Mouse (Mus musculus): ENCODE measurements around the gene Lrrc41. TPM values are rescaled to one million over a fixed set of nuclear protein-coding genes. Genes with fewer than 3 reads are reported as not detected.

Gene Lrrc41
- total and polyA plus RNA-seq, 3 experiments: 44.9 to 109 (median 55.8) TPM

GRCm38 (mm10) chr4:116140801-116141574 is 65.9 kb downstream of the Lrrc41 start:
- no peak overlapping the region for H3K4me3 ChIP-seq (ENCODE audit: low read depth, low read length)
- H3K36me3 ChIP-seq (replicated peaks): peaks cover 29% of the 10 kb centered on the region
- peaks cover 27% of the 10 kb centered on the region for H3K4me1 ChIP-seq (ENCODE audit: insufficient read depth, low read depth, low read length)
- TF ChIP-seq GATA1 (IDR thresholded peaks at IDR 0.05; ENCODE audit: borderline replicate concordance, low read length) (no peak), TAL1 (conservative IDR thresholded peaks at IDR 0.05; ENCODE audit: low read depth, low read length) (no peak), POLR2AphosphoS5 (IDR thresholded peaks at IDR 0.05; ENCODE audit: insufficient replicate concordance, low read depth, low read length) (no peak), CTCF (IDR thresholded peaks at IDR 0.05; ENCODE audit: low read depth, low read length) (no peak), GATA2 (IDR thresholded peaks at IDR 0.05; ENCODE audit: borderline replicate concordance, low read depth, low read length) (no peak)
- peaks cover 39% of the 10 kb centered on the region for H3K27me3 ChIP-seq (ENCODE audit: insufficient read depth, low read length)
- H3K9me3 ChIP-seq (replicated peaks): no peaks in the 10 kb centered on the region
- ATAC-seq (ENCODE audit: extremely low read depth, insufficient number of reproducible peaks, low FRiP score, poor library complexity, severe bottlenecking) (no peak), DNase-seq (ENCODE audit: low spot score) (no peak)

GRCm38 (mm10) chr4:116141736-116142135 is 66.7 kb downstream of the Lrrc41 start:
- H3K36me3 ChIP-seq (replicated peaks): peaks cover 21% of the 10 kb centered on the region
- no peak overlapping the region for H3K4me3 ChIP-seq (ENCODE audit: low read depth, low read length)
- H3K4me1 ChIP-seq (ENCODE audit: insufficient read depth, low read depth, low read length): peaks cover 26% of the 10 kb centered on the region
- no peaks in the 10 kb centered on the region for H3K9me3 ChIP-seq (replicated peaks)
- peaks cover 39% of the 10 kb centered on the region for H3K27me3 ChIP-seq (ENCODE audit: insufficient read depth, low read length)
- no peak for ATAC-seq (ENCODE audit: extremely low read depth, insufficient number of reproducible peaks, low FRiP score, poor library complexity, severe bottlenecking)
- no peak for DNase-seq (ENCODE audit: low spot score)
- TF ChIP-seq CTCF (IDR thresholded peaks at IDR 0.05; ENCODE audit: low read depth, low read length): no peak

GRCm38 (mm10) chr4:116142269-116142668 is 67.2 kb downstream of the Lrrc41 start:
- DNase-seq (ENCODE audit: low spot score) (no peak), ATAC-seq (ENCODE audit: extremely low read depth, insufficient number of reproducible peaks, low FRiP score, poor library complexity, severe bottlenecking) (no peak)
- H3K4me3 ChIP-seq (ENCODE audit: low read depth, low read length): no peak overlapping the region
- peaks cover 17% of the 10 kb centered on the region for H3K36me3 ChIP-seq (replicated peaks)
- peaks cover 3% of the 10 kb centered on the region for H3K9me3 ChIP-seq (replicated peaks)
- peaks cover 24% of the 10 kb centered on the region for H3K4me1 ChIP-seq (ENCODE audit: insufficient read depth, low read depth, low read length)
- peaks cover 39% of the 10 kb centered on the region for H3K27me3 ChIP-seq (ENCODE audit: insufficient read depth, low read length)
- TF ChIP-seq POLR2AphosphoS5 (IDR thresholded peaks at IDR 0.05; ENCODE audit: insufficient replicate concordance, low read depth, low read length): no peak
- TF ChIP-seq GATA2 (IDR thresholded peaks at IDR 0.05; ENCODE audit: borderline replicate concordance, low read depth, low read length): no peak

- TF ChIP-seq CTCF (IDR thresholded peaks at IDR 0.05; ENCODE audit: low read depth, low read length): no peak
- no peak for TF ChIP-seq GATA2 (IDR thresholded peaks at IDR 0.05; ENCODE audit: borderline replicate concordance, low read depth, low read length)
- TF ChIP-seq GATA1 (IDR thresholded peaks at IDR 0.05; ENCODE audit: borderline replicate concordance, low read length): no peak
- TF ChIP-seq POLR2AphosphoS5 (IDR thresholded peaks at IDR 0.05; ENCODE audit: insufficient replicate concordance, low read depth, low read length): no peak
- TF ChIP-seq TAL1 (conservative IDR thresholded peaks at IDR 0.05; ENCODE audit: low read depth, low read length): no peak
- H3K4me3 ChIP-seq (ENCODE audit: low read depth, low read length): no peak overlapping the region
Measured at GRCm38 (mm10) chr4:116143317-116143811, 68.3 kb downstream of the Lrrc41 start.

GRCm38 (mm10) chr4:116143891-116144717 is 69.0 kb downstream of the Lrrc41 start:
- TF ChIP-seq GATA2 (IDR thresholded peaks at IDR 0.05; ENCODE audit: borderline replicate concordance, low read depth, low read length) (no peak), GATA1 (IDR thresholded peaks at IDR 0.05; ENCODE audit: borderline replicate concordance, low read length) (no peak), TAL1 (conservative IDR thresholded peaks at IDR 0.05; ENCODE audit: low read depth, low read length) (no peak), POLR2AphosphoS5 (IDR thresholded peaks at IDR 0.05; ENCODE audit: insufficient replicate concordance, low read depth, low read length) (no peak)
- ATAC-seq (ENCODE audit: extremely low read depth, insufficient number of reproducible peaks, low FRiP score, poor library complexity, severe bottlenecking): no peak
- H3K9me3 ChIP-seq (replicated peaks): peaks cover 5% of the 10 kb centered on the region
- DNase-seq (ENCODE audit: low spot score): peak; percentile 44
- peak overlapping the region; percentile 72 for H3K4me3 ChIP-seq (ENCODE audit: low read depth, low read length)
- peaks cover 39% of the 10 kb centered on the region for H3K27me3 ChIP-seq (ENCODE audit: insufficient read depth, low read length)
- peaks cover 24% of the 10 kb centered on the region for H3K4me1 ChIP-seq (ENCODE audit: insufficient read depth, low read depth, low read length)
- H3K36me3 ChIP-seq (replicated peaks): peaks cover 8% of the 10 kb centered on the region

More at GRCm38 (mm10) chr4:116143317-116143811, 68.3 kb downstream of the Lrrc41 start:
- Histone ChIP-seq H3K27me3 (ENCODE audit: insufficient read depth, low read length) (peaks cover 39% of the 10 kb centered on the region), H3K36me3 (replicated peaks) (peaks cover 10% of the 10 kb centered on the region), H3K4me1 (ENCODE audit: insufficient read depth, low read depth, low read length) (peaks cover 21% of the 10 kb centered on the region), H3K9me3 (replicated peaks) (peaks cover 5% of the 10 kb centered on the region)
- DNase-seq (ENCODE audit: low spot score) (no peak), ATAC-seq (ENCODE audit: extremely low read depth, insufficient number of reproducible peaks, low FRiP score, poor library complexity, severe bottlenecking) (no peak)

Other genes with a start within 250 kb of the Lrrc41 start
- gene Mob3c, start 247.2 kb upstream of the Lrrc41 start, total RNA-seq (2014; fragmentation: Nextera tagmentation): 7.1 and 7.9 TPM in 2 replicates
- 16.7 and 20.9 TPM in 2 replicates for gene Mob3c, start 247.2 kb upstream of the Lrrc41 start, total RNA-seq (2017)
- 7.9 TPM in 2 replicates for gene Mob3c, start 247.2 kb upstream of the Lrrc41 start, polyA plus RNA-seq (2012)
- gene Mknk1, start 236.1 kb upstream of the Lrrc41 start, total RNA-seq (2014; fragmentation: Nextera tagmentation): 78.5 and 86.9 TPM in 2 replicates
- gene Mknk1, start 236.1 kb upstream of the Lrrc41 start, total RNA-seq (2017): 78.7 and 111 TPM in 2 replicates
- 34.9 and 39.8 TPM in 2 replicates for gene Mknk1, start 236.1 kb upstream of the Lrrc41 start, polyA plus RNA-seq (2012)
- not detected in 2 replicates for gene Kncn, start 190.9 kb upstream of the Lrrc41 start, total RNA-seq (2014; fragmentation: Nextera tagmentation)
- not detected in 2 replicates for gene Kncn, start 190.9 kb upstream of the Lrrc41 start, total RNA-seq (2017)
- not detected in 2 replicates for gene Kncn, start 190.9 kb upstream of the Lrrc41 start, polyA plus RNA-seq (2012)
- not detected in 2 replicates for gene 6430628N08Rik, start 184.6 kb upstream of the Lrrc41 start, total RNA-seq (2014; fragmentation: Nextera tagmentation)
- gene 6430628N08Rik, start 184.6 kb upstream of the Lrrc41 start, total RNA-seq (2017): not detected in 2 replicates
- not detected in 2 replicates for gene 6430628N08Rik, start 184.6 kb upstream of the Lrrc41 start, polyA plus RNA-seq (2012)
- not detected in 2 replicates for gene Dmbx1, start 135.3 kb upstream of the Lrrc41 start, total RNA-seq (2014; fragmentation: Nextera tagmentation)
- 0.06 and 0.11 TPM in 2 replicates for gene Dmbx1, start 135.3 kb upstream of the Lrrc41 start, total RNA-seq (2017)
- gene Dmbx1, start 135.3 kb upstream of the Lrrc41 start, polyA plus RNA-seq (2012): 0.01 TPM in 1 of 2 replicates, not detected in the other
- gene Faah, start 57.3 kb upstream of the Lrrc41 start, total RNA-seq (2014; fragmentation: Nextera tagmentation): 0.73 and 1.7 TPM in 2 replicates
- 1.0 and 1.4 TPM in 2 replicates for gene Faah, start 57.3 kb upstream of the Lrrc41 start, total RNA-seq (2017)
- gene Faah, start 57.3 kb upstream of the Lrrc41 start, polyA plus RNA-seq (2012): 0.46 and 0.78 TPM in 2 replicates
- 11.7 and 25.6 TPM in 2 replicates for gene Nsun4, start 21.4 kb upstream of the Lrrc41 start, total RNA-seq (2014; fragmentation: Nextera tagmentation)
- 13.6 and 14.6 TPM in 2 replicates for gene Nsun4, start 21.4 kb upstream of the Lrrc41 start, total RNA-seq (2017)
- 0.31 and 0.32 TPM in 2 replicates for gene Nsun4, start 21.4 kb upstream of the Lrrc41 start, polyA plus RNA-seq (2012)
- gene Uqcrh, start 198 bp upstream of the Lrrc41 start, total RNA-seq (2014; fragmentation: Nextera tagmentation): 103 and 132 TPM in 2 replicates
- gene Uqcrh, start 198 bp upstream of the Lrrc41 start, total RNA-seq (2017): 455 and 620 TPM in 2 replicates
- gene Uqcrh, start 198 bp upstream of the Lrrc41 start, polyA plus RNA-seq (2012): 31.1 and 31.2 TPM in 2 replicates
- gene Rad54l, start 48.4 kb downstream of the Lrrc41 start, total RNA-seq (2014; fragmentation: Nextera tagmentation): 46.1 and 56.1 TPM in 2 replicates
- 43.2 and 47.0 TPM in 2 replicates for gene Rad54l, start 48.4 kb downstream of the Lrrc41 start, total RNA-seq (2017)
- gene Rad54l, start 48.4 kb downstream of the Lrrc41 start, polyA plus RNA-seq (2012): 2.4 and 3.4 TPM in 2 replicates
- 35.2 and 40.5 TPM in 2 replicates for gene Pomgnt1, start 48.6 kb downstream of the Lrrc41 start, total RNA-seq (2014; fragmentation: Nextera tagmentation)
- gene Pomgnt1, start 48.6 kb downstream of the Lrrc41 start, total RNA-seq (2017): 37.2 and 47.0 TPM in 2 replicates
- gene Pomgnt1, start 48.6 kb downstream of the Lrrc41 start, polyA plus RNA-seq (2012): 5.5 and 6.2 TPM in 2 replicates
- gene Lurap1, start 76.1 kb downstream of the Lrrc41 start, total RNA-seq (2014; fragmentation: Nextera tagmentation): 0.10 and 0.15 TPM in 2 replicates
- gene Lurap1, start 76.1 kb downstream of the Lrrc41 start, total RNA-seq (2017): 0.33 and 0.41 TPM in 2 replicates
- gene Lurap1, start 76.1 kb downstream of the Lrrc41 start, polyA plus RNA-seq (2012): 0.01 TPM in 1 of 2 replicates, not detected in the other
- gene Tspan1, start 92.3 kb downstream of the Lrrc41 start, total RNA-seq (2014; fragmentation: Nextera tagmentation): not detected in 2 replicates
- gene Tspan1, start 92.3 kb downstream of the Lrrc41 start, total RNA-seq (2017): 0.05 and 0.06 TPM in 2 replicates
- not detected in 2 replicates for gene Tspan1, start 92.3 kb downstream of the Lrrc41 start, polyA plus RNA-seq (2012)
- not detected in 2 replicates for gene 1700042G07Rik, start 98.1 kb downstream of the Lrrc41 start, total RNA-seq (2014; fragmentation: Nextera tagmentation)
- gene 1700042G07Rik, start 98.1 kb downstream of the Lrrc41 start, total RNA-seq (2017): not detected in 2 replicates
- not detected in 2 replicates for gene 1700042G07Rik, start 98.1 kb downstream of the Lrrc41 start, polyA plus RNA-seq (2012)
- gene Gm49337, start 98.1 kb downstream of the Lrrc41 start, total RNA-seq (2014; fragmentation: Nextera tagmentation): 0.97 TPM in 1 of 2 replicates, not detected in the other
- gene Gm49337, start 98.1 kb downstream of the Lrrc41 start, total RNA-seq (2017): not detected in 2 replicates
- not detected in 2 replicates for gene Gm49337, start 98.1 kb downstream of the Lrrc41 start, polyA plus RNA-seq (2012)
- 11.1 and 21.1 TPM in 2 replicates for gene Pik3r3, start 146.3 kb downstream of the Lrrc41 start, total RNA-seq (2014; fragmentation: Nextera tagmentation)
- 24.7 and 25.4 TPM in 2 replicates for gene Pik3r3, start 146.3 kb downstream of the Lrrc41 start, total RNA-seq (2017)
- gene Pik3r3, start 146.3 kb downstream of the Lrrc41 start, polyA plus RNA-seq (2012): 7.2 and 8.7 TPM in 2 replicates